Mouse (Mus musculus) olfactory bulb, adult 2 months (tissue): ENCODE results near the gene Ctdsp1.
A peak's percentile ranks its signal among the peaks of the same experiment; 100 is the strongest.

Source experiments
- CTCF ChIP-seq: fragments of 200-500 bp; IDR thresholded peaks from 2 replicates; pipeline ENCODE4 v1.5.1; 2012; ENCODE audit warnings: low read depth, mild to moderate bottlenecking, low read length, moderate library complexity; ENCODE audit not compliant: insufficient read depth
- POLR2A ChIP-seq: fragments of 200-500 bp; IDR thresholded peaks from 2 replicates; pipeline ENCODE4 v1.6.1; 2012; ENCODE audit warnings: mild to moderate bottlenecking, low read depth, low read length, moderate library complexity; ENCODE audit not compliant: insufficient read depth

GRCm38 (mm10) chr1:74390287-74390906, 912 bp upstream of the Ctdsp1 start:
- TF ChIP-seq CTCF (peak; percentile 26; the same call in 1 of the 2 replicates), POLR2A (no peak)
